Mouse (Mus musculus): ENCODE results near the gene 2900026A02Rik. TPM values are rescaled to one million over a fixed set of nuclear protein-coding genes. Genes with fewer than 3 reads are reported as not detected.

2900026A02Rik gene
- total RNA-seq, 2 experiments from 2014 or later: 33.9 to 35.3 TPM

- no peak for DNase-seq
- intact Hi-C loops (cut with DNase I): no loop called here
These were observed 109.7 kb downstream of the 2900026A02Rik start for GRCm38 (mm10) chr5:113111336-113111735.

GRCm38 (mm10) chr5:113110929-113111328 lies 110.1 kb downstream of the 2900026A02Rik start:
- intact Hi-C loops (cut with DNase I): loop anchor here (1.0 kb wide), 1 partner anchor 29 kb away; no protein-coding TSS in a partner anchor
- no peak for DNase-seq

- intact Hi-C loops (cut with DNase I): loop anchor here (1.0 kb wide), 1 partner anchor 31 kb away; no protein-coding TSS in a partner anchor
- DNase-seq: peak in 1 of 2 experiments; percentile 45
These were observed 111.4 kb downstream of the 2900026A02Rik start for GRCm38 (mm10) chr5:113109651-113110050.

- peak in 1 of 2 experiments; percentile 23 for DNase-seq
- intact Hi-C loops (cut with DNase I): no loop called here
These were observed 112.8 kb downstream of the 2900026A02Rik start for GRCm38 (mm10) chr5:113108165-113108764.

- DNase-seq: peak; percentile 27 to 52
- intact Hi-C loops (cut with DNase I): no loop called here
These were observed 113.3 kb downstream of the 2900026A02Rik start for GRCm38 (mm10) chr5:113107709-113108108.

GRCm38 (mm10) chr5:113106594-113106993 lies 114.4 kb downstream of the 2900026A02Rik start:
- intact Hi-C loops (cut with DNase I): no loop called here
- no peak for DNase-seq

GRCm38 (mm10) chr5:113105481-113105880 lies 115.6 kb downstream of the 2900026A02Rik start:
- intact Hi-C loops (cut with DNase I): no loop called here
- DNase-seq: no peak

- intact Hi-C loops (cut with DNase I): no loop called here
- no peak for DNase-seq
These were observed 116.0 kb downstream of the 2900026A02Rik start for GRCm38 (mm10) chr5:113105035-113105434.

- intact Hi-C loops (cut with DNase I): no loop called here
These were observed 118.6 kb downstream of the 2900026A02Rik start for GRCm38 (mm10) chr5:113102455-113102854.

GRCm38 (mm10) chr5:113101457-113101856 lies 119.6 kb downstream of the 2900026A02Rik start:
- DNase-seq: no peak
- intact Hi-C loops (cut with DNase I): no loop called here

More at GRCm38 (mm10) chr5:113102455-113102854, 118.6 kb downstream of the 2900026A02Rik start:
- DNase-seq: no peak

GRCm38 (mm10) chr5:113100422-113100821 lies 120.6 kb downstream of the 2900026A02Rik start:
- intact Hi-C loops (cut with DNase I): no loop called here
- no peak for DNase-seq

GRCm38 (mm10) chr5:113099546-113099945 lies 121.5 kb downstream of the 2900026A02Rik start:
- intact Hi-C loops (cut with DNase I): loop anchor here (1.0 to 2.0 kb wide), 3 partner anchors 56 to 127 kb away; partner anchors contain the start of gene Tmem211
- DNase-seq: peak; percentile 90 to 96

GRCm38 (mm10) chr5:113097551-113097950 lies 123.5 kb downstream of the 2900026A02Rik start:
- intact Hi-C loops (cut with DNase I): no loop called here
- DNase-seq: no peak

GRCm38 (mm10) chr5:113095456-113095855 lies 125.6 kb downstream of the 2900026A02Rik start:
- intact Hi-C loops (cut with DNase I): no loop called here
- no peak for DNase-seq

GRCm38 (mm10) chr5:113092406-113092805 lies 128.6 kb downstream of the 2900026A02Rik start:
- DNase-seq: no peak
- intact Hi-C loops (cut with DNase I): no loop called here

GRCm38 (mm10) chr5:113091162-113091561 lies 129.9 kb downstream of the 2900026A02Rik start:
- intact Hi-C loops (cut with DNase I): no loop called here
- peak; percentile 51 to 67 for DNase-seq

GRCm38 (mm10) chr5:113090750-113091149 lies 130.3 kb downstream of the 2900026A02Rik start:
- intact Hi-C loops (cut with DNase I): no loop called here

GRCm38 (mm10) chr5:113090077-113090690 lies 130.9 kb downstream of the 2900026A02Rik start:
- intact Hi-C loops (cut with DNase I): no loop called here
- no peak for DNase-seq

More at GRCm38 (mm10) chr5:113090750-113091149, 130.3 kb downstream of the 2900026A02Rik start:
- no peak for DNase-seq

- DNase-seq: no peak
- intact Hi-C loops (cut with DNase I): no loop called here
These were observed 133.6 kb downstream of the 2900026A02Rik start for GRCm38 (mm10) chr5:113087465-113087864.

GRCm38 (mm10) chr5:113086990-113087389 lies 134.0 kb downstream of the 2900026A02Rik start:
- intact Hi-C loops (cut with DNase I): no loop called here
- DNase-seq: no peak

- intact Hi-C loops (cut with DNase I): no loop called here
- no peak for DNase-seq
These were observed 134.6 kb downstream of the 2900026A02Rik start for GRCm38 (mm10) chr5:113086439-113086838.

- intact Hi-C loops (cut with DNase I): no loop called here
- no peak for DNase-seq
These were observed 135.1 kb downstream of the 2900026A02Rik start for GRCm38 (mm10) chr5:113085931-113086330.
